Mouse (Mus musculus) C2C12 (cell line): ENCODE results near the gene Fkbp10.

Source experiments
- CTCF ChIP-seq: IDR thresholded peaks from one replicate; pipeline ENCODE4 v1.5.1; 2011; ENCODE audit not compliant: control insufficient read depth, insufficient read depth, insufficient read length
- MAX ChIP-seq: IDR thresholded peaks from one replicate; pipeline ENCODE4 v1.6.1; 2011; ENCODE audit warnings: mild to moderate bottlenecking, control low read depth
- USF1 ChIP-seq: IDR thresholded peaks from one replicate; pipeline ENCODE4 v1.6.1; 2011; ENCODE audit warnings: low read depth, mild to moderate bottlenecking, control low read depth, moderate library complexity

- TF ChIP-seq MAX (no peak), CTCF (no peak), USF1 (no peak)
These were observed 2.0 kb upstream of the Fkbp10 start for GRCm38 (mm10) chr11:100413541-100413940.
